Mouse (Mus musculus): ENCODE measurements around the gene Gpr137. TPM values are rescaled to one million over a fixed set of nuclear protein-coding genes. Genes with fewer than 3 reads are reported as not detected.
"Not testable (repeated sequence)": the region's sequence is repeated elsewhere in the genome, so short reads cannot be mapped to it uniquely, and the experiment has no call there.

The Gpr137 gene
- polyA plus RNA-seq, 1 experiment, result not detected

DNA sequence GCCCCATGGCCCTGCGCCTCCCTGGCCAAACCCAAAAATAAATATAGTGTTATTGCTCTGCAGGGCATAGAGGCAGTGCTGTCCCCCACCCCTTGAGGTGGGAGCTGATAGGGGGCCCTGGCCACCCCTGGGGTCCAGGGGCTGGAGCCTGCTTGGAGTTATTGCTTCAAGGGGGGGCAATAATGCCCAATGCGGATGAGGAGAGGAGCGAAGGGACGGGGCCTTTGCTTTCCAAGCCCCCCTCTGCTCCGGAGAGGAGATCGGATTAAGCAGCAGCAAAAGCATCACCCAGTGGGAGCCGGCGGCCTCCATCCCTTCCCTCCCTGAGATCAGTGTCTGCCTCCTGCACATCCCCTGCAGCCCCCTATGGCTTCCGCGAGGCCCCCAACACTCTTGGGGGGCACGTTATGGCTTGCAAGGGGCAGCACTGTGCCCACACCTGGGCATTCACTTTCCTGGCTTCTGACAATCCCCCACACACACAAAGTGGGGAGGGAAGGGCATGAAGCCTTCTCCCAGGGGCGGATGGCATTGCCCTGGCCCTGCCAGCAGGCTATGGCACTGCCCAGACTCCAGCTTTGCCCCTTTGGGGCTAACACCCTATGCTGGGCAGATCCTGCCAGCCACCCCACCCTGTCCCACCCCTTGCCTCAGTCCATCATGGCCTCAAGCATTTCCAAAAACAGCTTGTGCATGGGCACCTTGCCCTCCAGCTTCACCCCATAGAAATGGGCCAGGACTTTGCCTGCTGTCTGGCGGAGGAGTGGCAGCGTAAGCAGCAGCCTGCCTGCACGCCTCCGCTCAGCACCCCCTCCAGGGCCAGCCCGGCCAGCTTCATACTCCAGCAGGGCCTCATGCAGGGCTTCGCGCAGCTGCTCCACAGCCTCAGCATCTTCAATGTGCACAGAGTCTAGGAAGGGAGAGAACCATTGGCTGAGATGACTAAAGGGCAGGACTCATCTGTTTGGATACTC is 30.9 kb downstream of the Gpr137 start:
- Histone ChIP-seq H3K27ac (ENCODE audit: insufficient read depth, low read depth, low read length) (no peak overlapping the region), H3K4me3 (ENCODE audit: insufficient read depth, low read depth, low read length) (no peak overlapping the region), H3K4me1 (ENCODE audit: control insufficient read depth, insufficient read depth, low read length) (peaks cover 36% of the 10 kb centered on the region)
- TF ChIP-seq CTCF (IDR thresholded peaks at IDR 0.05; ENCODE audit: insufficient read depth, low read depth, low read length) (no peak), POLR2A (IDR thresholded peaks at IDR 0.05; ENCODE audit: insufficient read depth, low read depth, low read length) (no peak)
- 75% methylated on average over 19 of the region's 19 CpGs for WGBS

DNA sequence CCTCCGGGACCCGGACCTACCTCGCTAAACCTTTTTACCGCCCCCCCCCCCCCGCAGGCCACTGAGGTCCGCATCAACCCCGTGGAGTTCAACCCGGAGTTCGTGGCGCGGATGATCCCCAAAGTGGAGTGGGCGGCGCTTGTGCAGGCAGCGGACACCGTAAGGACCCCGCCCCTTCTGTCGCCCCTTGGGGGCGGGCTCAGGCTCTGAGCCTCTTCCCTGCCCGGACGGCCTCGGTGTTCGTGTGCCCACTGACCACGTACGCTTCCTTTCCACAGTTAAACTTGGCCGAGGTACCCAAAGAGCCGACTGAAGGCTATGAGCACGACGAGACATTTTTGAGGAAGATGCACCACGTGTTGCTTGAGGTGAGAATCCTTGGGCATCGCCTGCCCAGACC is 32.0 kb downstream of the Gpr137 start:
- peaks cover 35% of the 10 kb centered on the region for H3K4me1 ChIP-seq (ENCODE audit: control insufficient read depth, insufficient read depth, low read length)
- 0% methylated on average over 30 of the region's 30 CpGs for WGBS
- peak overlapping the region; percentile 60 for H3K4me3 ChIP-seq (ENCODE audit: insufficient read depth, low read depth, low read length)
- not testable (repeated sequence) for H3K27ac ChIP-seq (ENCODE audit: insufficient read depth, low read depth, low read length)

DNA sequence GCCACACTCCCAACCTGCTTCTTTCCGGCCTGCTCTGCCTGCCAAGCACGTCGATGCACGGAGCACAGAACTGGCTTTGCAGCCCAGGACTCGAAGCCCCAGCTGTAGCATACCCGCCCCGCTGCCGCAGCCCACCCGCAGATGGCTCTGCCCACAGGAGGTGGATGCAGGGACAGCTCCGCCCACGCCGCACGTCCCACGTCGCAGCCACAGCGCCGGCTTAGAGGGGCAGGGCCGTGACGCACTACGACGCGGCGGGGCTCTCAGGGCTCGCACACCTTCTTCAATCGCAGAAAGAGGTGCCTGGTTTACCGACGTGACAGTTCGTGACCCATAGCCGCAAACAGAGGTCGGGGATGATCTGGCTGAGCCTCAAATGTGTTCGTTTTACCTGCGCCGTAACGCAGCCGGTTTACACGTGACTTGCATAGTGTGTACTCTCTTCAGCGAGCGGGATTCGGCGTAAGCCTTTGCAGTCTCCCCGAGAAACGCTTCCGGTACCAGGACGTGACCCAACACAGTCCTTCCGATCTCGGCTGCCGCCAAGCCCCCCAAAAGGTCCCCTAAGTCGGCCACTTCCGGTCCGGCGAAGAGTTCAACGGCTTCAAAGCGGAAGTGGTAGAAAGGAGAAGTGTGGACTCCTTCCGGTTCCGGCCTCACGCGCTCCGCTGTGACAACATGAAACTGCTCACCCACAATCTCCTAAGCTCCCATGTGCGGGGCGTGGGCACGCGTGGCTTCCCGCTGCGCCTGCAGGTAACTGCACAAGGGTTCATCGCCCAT is 32.6 kb downstream of the Gpr137 start, which contains the start of the genes Trmt112 and Prdx5:
Gene Trmt112 (plus strand): TSS at position 192 of the 783 bp plus-strand sequence.
Gene Prdx5 (minus strand): TSS at position 600 of the 783 bp plus-strand sequence.
- TF ChIP-seq CTCF (IDR thresholded peaks at IDR 0.05; ENCODE audit: insufficient read depth, low read depth, low read length) (no peak), POLR2A (IDR thresholded peaks at IDR 0.05; ENCODE audit: insufficient read depth, low read depth, low read length) (peak; percentile 80)
- Histone ChIP-seq H3K27ac (ENCODE audit: insufficient read depth, low read depth, low read length) (peak within 1 kb of the TSS; percentile 89), H3K4me3 (ENCODE audit: insufficient read depth, low read depth, low read length) (peak within 1 kb of the TSS; percentile 60), H3K4me1 (ENCODE audit: control insufficient read depth, insufficient read depth, low read length) (peaks cover 35% of the 10 kb centered on the region)
- under 1% methylated on average over 65 of the region's 65 CpGs for WGBS

- Histone ChIP-seq H3K4me3 (ENCODE audit: insufficient read depth, low read depth, low read length) (peak overlapping the region; percentile 60), H3K27ac (ENCODE audit: insufficient read depth, low read depth, low read length) (peak overlapping the region; percentile 89), H3K4me1 (ENCODE audit: control insufficient read depth, insufficient read depth, low read length) (peaks cover 33% of the 10 kb centered on the region)
- TF ChIP-seq CTCF (IDR thresholded peaks at IDR 0.05; ENCODE audit: insufficient read depth, low read depth, low read length), result no peak
- TF ChIP-seq POLR2A (IDR thresholded peaks at IDR 0.05; ENCODE audit: insufficient read depth, low read depth, low read length), result no peak
- 3% methylated on average over 11 of the region's 11 CpGs for WGBS
Measured at GRCm38 (mm10) chr19:6909021-6909420, 33.3 kb downstream of the Gpr137 start.

GRCm38 (mm10) chr19:6907811-6908540 is 34.3 kb downstream of the Gpr137 start:
- peaks cover 29% of the 10 kb centered on the region for H3K4me1 ChIP-seq (ENCODE audit: control insufficient read depth, insufficient read depth, low read length)
- H3K4me3 ChIP-seq (ENCODE audit: insufficient read depth, low read depth, low read length), result peak overlapping the region; percentile 6; the same call in 1 of the 2 replicates
- no peak for TF ChIP-seq POLR2A (IDR thresholded peaks at IDR 0.05; ENCODE audit: insufficient read depth, low read depth, low read length)
- TF ChIP-seq CTCF (IDR thresholded peaks at IDR 0.05; ENCODE audit: insufficient read depth, low read depth, low read length), result no peak
- no peak overlapping the region for H3K27ac ChIP-seq (ENCODE audit: insufficient read depth, low read depth, low read length)
- WGBS, result 83% methylated on average over 7 of the region's 7 CpGs

GRCm38 (mm10) chr19:6907094-6907493 is 35.2 kb downstream of the Gpr137 start:
- WGBS, result 88% methylated on average over 8 of the region's 8 CpGs
- no peak overlapping the region for H3K27ac ChIP-seq (ENCODE audit: insufficient read depth, low read depth, low read length)
- H3K4me3 ChIP-seq (ENCODE audit: insufficient read depth, low read depth, low read length), result no peak overlapping the region
- TF ChIP-seq CTCF (IDR thresholded peaks at IDR 0.05; ENCODE audit: insufficient read depth, low read depth, low read length) (no peak), POLR2A (IDR thresholded peaks at IDR 0.05; ENCODE audit: insufficient read depth, low read depth, low read length) (no peak)
- peaks cover 29% of the 10 kb centered on the region for H3K4me1 ChIP-seq (ENCODE audit: control insufficient read depth, insufficient read depth, low read length)

DNA sequence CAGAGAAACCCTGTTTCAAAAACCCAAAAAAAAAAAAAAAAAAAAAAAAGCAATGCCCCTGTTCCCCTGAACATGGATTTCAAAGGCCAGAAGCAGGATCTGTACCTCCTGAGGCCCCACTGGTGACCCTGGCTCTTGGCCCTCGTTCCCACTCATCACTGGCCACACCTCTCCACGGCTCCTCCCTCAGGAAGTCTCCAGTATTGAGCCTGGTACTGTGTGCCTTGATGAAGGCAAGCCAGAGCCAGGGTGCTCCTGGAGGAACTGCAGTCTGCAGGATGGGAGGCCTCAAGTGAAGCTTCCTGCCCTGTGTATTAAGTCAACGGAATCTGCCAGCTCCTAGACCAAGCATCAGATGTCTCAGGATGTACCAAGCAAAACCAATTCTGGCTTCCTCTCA is 36.1 kb downstream of the Gpr137 start:
- TF ChIP-seq CTCF (IDR thresholded peaks at IDR 0.05; ENCODE audit: insufficient read depth, low read depth, low read length) (no peak), POLR2A (IDR thresholded peaks at IDR 0.05; ENCODE audit: insufficient read depth, low read depth, low read length) (no peak)
- 80% methylated on average over 3 of the region's 3 CpGs for WGBS
- Histone ChIP-seq H3K4me3 (ENCODE audit: insufficient read depth, low read depth, low read length) (no peak overlapping the region), H3K27ac (ENCODE audit: insufficient read depth, low read depth, low read length) (no peak overlapping the region), H3K4me1 (ENCODE audit: control insufficient read depth, insufficient read depth, low read length) (peaks cover 23% of the 10 kb centered on the region)

DNA sequence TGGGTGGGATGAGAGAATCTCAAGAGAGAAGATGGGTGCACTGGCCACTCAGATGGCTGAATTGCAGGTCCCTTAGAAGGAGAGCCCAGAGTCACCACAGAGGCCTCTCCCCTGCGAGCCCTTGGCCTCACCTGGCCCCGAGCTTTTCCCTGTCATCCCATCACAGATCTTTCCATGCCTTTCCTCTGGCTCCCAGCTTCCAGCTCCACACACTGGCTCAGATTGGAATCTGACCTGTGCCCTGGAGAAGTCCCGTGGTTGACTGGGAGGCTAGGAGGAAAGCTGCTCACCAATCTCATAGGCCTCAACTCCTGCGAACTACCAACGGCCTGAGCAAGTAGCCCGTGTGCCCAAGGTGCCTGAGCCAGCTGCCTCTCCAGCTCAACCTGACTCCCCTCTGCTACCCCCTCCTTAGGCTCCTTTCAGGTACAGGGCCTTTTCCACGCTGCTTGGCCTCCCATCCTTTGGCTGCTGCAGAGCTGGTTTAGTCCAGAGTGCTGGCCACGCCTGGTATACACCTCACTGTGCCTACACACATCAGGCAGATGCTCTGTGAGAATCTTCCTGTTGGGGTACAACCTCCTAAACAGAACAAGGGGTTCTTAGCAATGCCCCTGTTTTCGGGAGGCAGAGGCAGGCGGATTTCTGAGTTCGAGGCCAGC is 36.7 kb downstream of the Gpr137 start:
- H3K4me1 ChIP-seq (ENCODE audit: control insufficient read depth, insufficient read depth, low read length), result peaks cover 19% of the 10 kb centered on the region
- no peak for TF ChIP-seq POLR2A (IDR thresholded peaks at IDR 0.05; ENCODE audit: insufficient read depth, low read depth, low read length)
- TF ChIP-seq CTCF (IDR thresholded peaks at IDR 0.05; ENCODE audit: insufficient read depth, low read depth, low read length), result no peak
- no peak overlapping the region for H3K27ac ChIP-seq (ENCODE audit: insufficient read depth, low read depth, low read length)
- H3K4me3 ChIP-seq (ENCODE audit: insufficient read depth, low read depth, low read length), result no peak overlapping the region
- WGBS, result 92% methylated on average over 11 of the region's 11 CpGs

Data from olfactory bulb, adult 2 months (tissue).